Mouse (Mus musculus): Measurements from ENCODE around the gene Eif4h.

Eif4h gene

GRCm38 (mm10) chr5:134644643-134645118 is 5.4 kb upstream of the Eif4h start:
- Histone ChIP-seq H3K4me3 (replicated peaks; ENCODE audit: low read length) (no peak overlapping the region), H3K4me1 (replicated peaks; ENCODE audit: low read depth, low read length) (peaks cover 28% of the 10 kb centered on the region), H3K36me3 (ENCODE audit: insufficient read depth, low read length) (no peaks in the 10 kb centered on the region), H3K9me3 (ENCODE audit: low read length) (peaks cover 8% of the 10 kb centered on the region; the same call in 1 of the 2 replicates), H3K27me3 (ENCODE audit: insufficient read depth, low read length) (no peaks in the 10 kb centered on the region)
- TF ChIP-seq POU5F1 (IDR thresholded peaks at IDR 0.05; ENCODE audit: borderline replicate concordance, low read length), result no peak

- H3K4me1 ChIP-seq (replicated peaks; ENCODE audit: low read depth, low read length), result peaks cover 30% of the 10 kb centered on the region
- peaks cover 8% of the 10 kb centered on the region; the same call in 1 of the 2 replicates for H3K9me3 ChIP-seq (ENCODE audit: low read length)
- H3K4me3 ChIP-seq (replicated peaks; ENCODE audit: low read length), result no peak overlapping the region
- no peak for TF ChIP-seq NANOG (IDR thresholded peaks at IDR 0.05; ENCODE audit: borderline replicate concordance, low read length)
- no peak for TF ChIP-seq CTCF (conservative IDR thresholded peaks at IDR 0.05; ENCODE audit: low read length)
- no peak for TF ChIP-seq POU5F1 (IDR thresholded peaks at IDR 0.05; ENCODE audit: borderline replicate concordance, low read length)
- no peaks in the 10 kb centered on the region for H3K36me3 ChIP-seq (ENCODE audit: insufficient read depth, low read length)
- H3K27me3 ChIP-seq (ENCODE audit: insufficient read depth, low read length), result no peaks in the 10 kb centered on the region
Measured at GRCm38 (mm10) chr5:134644121-134644520, 4.8 kb upstream of the Eif4h start.

- no peaks in the 10 kb centered on the region for H3K27me3 ChIP-seq (ENCODE audit: insufficient read depth, low read length)
- H3K4me1 ChIP-seq (replicated peaks; ENCODE audit: low read depth, low read length), result peaks cover 48% of the 10 kb centered on the region
- TF ChIP-seq NANOG (IDR thresholded peaks at IDR 0.05; ENCODE audit: borderline replicate concordance, low read length) (no peak), POU5F1 (IDR thresholded peaks at IDR 0.05; ENCODE audit: borderline replicate concordance, low read length) (no peak), CTCF (conservative IDR thresholded peaks at IDR 0.05; ENCODE audit: low read length) (no peak)
- peaks cover 21% of the 10 kb centered on the region for H3K36me3 ChIP-seq (ENCODE audit: insufficient read depth, low read length)
- no peak overlapping the region; the same call in 1 of the 2 replicates for H3K4me3 ChIP-seq (replicated peaks; ENCODE audit: low read length)
- no peaks in the 10 kb centered on the region for H3K9me3 ChIP-seq (ENCODE audit: low read length)
Measured at GRCm38 (mm10) chr5:134640371-134640770, 1.1 kb upstream of the Eif4h start.

GRCm38 (mm10) chr5:134638461-134639268 is 625 bp downstream of the Eif4h start:
- H3K9me3 ChIP-seq (ENCODE audit: low read length), result no peaks in the 10 kb centered on the region
- peaks cover 37% of the 10 kb centered on the region for H3K36me3 ChIP-seq (ENCODE audit: insufficient read depth, low read length)
- H3K4me3 ChIP-seq (replicated peaks; ENCODE audit: low read length), result peak overlapping the region; percentile 97
- peaks cover 64% of the 10 kb centered on the region for H3K4me1 ChIP-seq (replicated peaks; ENCODE audit: low read depth, low read length)
- TF ChIP-seq POU5F1 (IDR thresholded peaks at IDR 0.05; ENCODE audit: borderline replicate concordance, low read length) (no peak), NANOG (IDR thresholded peaks at IDR 0.05; ENCODE audit: borderline replicate concordance, low read length) (no peak), CTCF (conservative IDR thresholded peaks at IDR 0.05; ENCODE audit: low read length) (no peak)
- no peaks in the 10 kb centered on the region for H3K27me3 ChIP-seq (ENCODE audit: insufficient read depth, low read length)

GRCm38 (mm10) chr5:134637820-134638367 is 1.4 kb downstream of the Eif4h start:
- TF ChIP-seq POU5F1 (IDR thresholded peaks at IDR 0.05; ENCODE audit: borderline replicate concordance, low read length) (no peak), CTCF (conservative IDR thresholded peaks at IDR 0.05; ENCODE audit: low read length) (no peak), NANOG (IDR thresholded peaks at IDR 0.05; ENCODE audit: borderline replicate concordance, low read length) (no peak)
- no peaks in the 10 kb centered on the region for H3K27me3 ChIP-seq (ENCODE audit: insufficient read depth, low read length)
- H3K36me3 ChIP-seq (ENCODE audit: insufficient read depth, low read length), result peaks cover 44% of the 10 kb centered on the region
- H3K4me1 ChIP-seq (replicated peaks; ENCODE audit: low read depth, low read length), result peaks cover 71% of the 10 kb centered on the region
- H3K4me3 ChIP-seq (replicated peaks; ENCODE audit: low read length), result peak overlapping the region; percentile 97
- H3K9me3 ChIP-seq (ENCODE audit: low read length), result no peaks in the 10 kb centered on the region

GRCm38 (mm10) chr5:134632841-134633240 is 6.4 kb downstream of the Eif4h start:
- Histone ChIP-seq H3K4me3 (replicated peaks; ENCODE audit: low read length) (peak overlapping the region; percentile 17; the same call in 1 of the 2 replicates), H3K4me1 (replicated peaks; ENCODE audit: low read depth, low read length) (peaks cover 94% of the 10 kb centered on the region), H3K27me3 (ENCODE audit: insufficient read depth, low read length) (no peaks in the 10 kb centered on the region), H3K9me3 (ENCODE audit: low read length) (no peaks in the 10 kb centered on the region), H3K36me3 (ENCODE audit: insufficient read depth, low read length) (peaks cover 93% of the 10 kb centered on the region)
- TF ChIP-seq CTCF (conservative IDR thresholded peaks at IDR 0.05; ENCODE audit: low read length), result no peak
- peak; percentile 80 for TF ChIP-seq NANOG (IDR thresholded peaks at IDR 0.05; ENCODE audit: borderline replicate concordance, low read length)
- no peak for TF ChIP-seq POU5F1 (IDR thresholded peaks at IDR 0.05; ENCODE audit: borderline replicate concordance, low read length)

GRCm38 (mm10) chr5:134630835-134631234 is 8.5 kb downstream of the Eif4h start:
- no peak for TF ChIP-seq NANOG (IDR thresholded peaks at IDR 0.05; ENCODE audit: borderline replicate concordance, low read length)
- no peak for TF ChIP-seq CTCF (conservative IDR thresholded peaks at IDR 0.05; ENCODE audit: low read length)
- no peak for TF ChIP-seq POU5F1 (IDR thresholded peaks at IDR 0.05; ENCODE audit: borderline replicate concordance, low read length)
- Histone ChIP-seq H3K4me3 (replicated peaks; ENCODE audit: low read length) (no peak overlapping the region), H3K27me3 (ENCODE audit: insufficient read depth, low read length) (no peaks in the 10 kb centered on the region), H3K36me3 (ENCODE audit: insufficient read depth, low read length) (peaks cover 97% of the 10 kb centered on the region), H3K4me1 (replicated peaks; ENCODE audit: low read depth, low read length) (peaks cover 90% of the 10 kb centered on the region), H3K9me3 (ENCODE audit: low read length) (no peaks in the 10 kb centered on the region)

GRCm38 (mm10) chr5:134629508-134629907 is 9.8 kb downstream of the Eif4h start:
- TF ChIP-seq POU5F1 (IDR thresholded peaks at IDR 0.05; ENCODE audit: borderline replicate concordance, low read length) (no peak), CTCF (conservative IDR thresholded peaks at IDR 0.05; ENCODE audit: low read length) (no peak), NANOG (IDR thresholded peaks at IDR 0.05; ENCODE audit: borderline replicate concordance, low read length) (no peak)
- Histone ChIP-seq H3K9me3 (ENCODE audit: low read length) (no peaks in the 10 kb centered on the region), H3K36me3 (ENCODE audit: insufficient read depth, low read length) (peaks cover 98% of the 10 kb centered on the region), H3K27me3 (ENCODE audit: insufficient read depth, low read length) (no peaks in the 10 kb centered on the region), H3K4me1 (replicated peaks; ENCODE audit: low read depth, low read length) (peaks cover 91% of the 10 kb centered on the region), H3K4me3 (replicated peaks; ENCODE audit: low read length) (no peak overlapping the region)

Measured in E14TG2a.4 (cell line).